In the genomic region with DNA sequence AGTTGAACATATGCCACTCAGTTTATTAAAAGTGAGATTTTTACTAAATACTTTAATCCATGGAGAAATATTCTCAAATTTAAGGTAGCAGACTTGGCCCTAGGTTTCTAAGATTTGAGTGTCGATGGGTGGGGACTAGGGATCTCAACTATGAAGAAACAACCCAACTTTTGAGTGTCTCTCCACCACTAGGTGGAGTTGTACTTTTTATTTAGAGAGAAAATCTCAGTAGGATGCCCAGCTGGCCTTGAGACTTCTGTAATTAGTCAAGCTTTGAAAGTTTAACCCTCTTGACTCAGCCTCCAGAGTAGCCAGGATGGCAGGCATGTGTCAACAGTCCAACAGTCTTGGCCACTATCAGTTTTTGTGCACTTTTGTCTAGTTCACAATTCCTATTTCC, we compare ENCODE assay signal across 26 mouse cellular contexts.
DNase-seq lines count a peak whose midpoint lies in the region; ATAC-seq and TF ChIP-seq lines count a peak whose summit lies in the region.
"Had no signal": no experiment of that assay in that cellular context is flagged by ENCODE, and none has a peak within 500 bp of the region (broad histone marks: within the 10 kb centered on the region; RNA-seq: fewer than 3 reads in every experiment).

No protein-coding gene starts in this region.

- in situ Hi-C loops in CH12.LX (cut with MboI; ENCODE audit: low pct_ligation_motif_present, low pct_unique_long_range_greater_than_20kb, low sequenced_read_pairs) = no loop called here

- H3K4me1 ChIP-seq in CH12.LX (ENCODE audit: control insufficient read depth in 1 of 2, insufficient read depth in 2 of 2) = no peaks in the 10 kb centered on the region
- no peaks in the 10 kb centered on the region for H3K4me1 ChIP-seq in forebrain, embryonic 15.5 days
- H3K4me1 ChIP-seq: forebrain, embryonic 12.5 days; limb, embryonic 12.5 days; liver, embryonic 15.5 days; megakaryocyte, embryonic 14.5 days; midbrain, embryonic 12.5 days; neural tube, embryonic 13.5 days had no signal

- peaks cover 3% of the 10 kb centered on the region for H3K27me3 ChIP-seq in CH12.LX (replicated peaks)
- no peaks in the 10 kb centered on the region for H3K27me3 ChIP-seq in forebrain, embryonic 15.5 days
- H3K27me3 ChIP-seq: forebrain, embryonic 12.5 days; limb, embryonic 12.5 days; liver, embryonic 15.5 days; megakaryocyte, embryonic 14.5 days; midbrain, embryonic 12.5 days; neural tube, embryonic 13.5 days had no signal

- H3K4me2 ChIP-seq in CH12.LX (ENCODE audit: insufficient read depth, low read depth, poor library complexity, severe bottlenecking) = no peak overlapping the region
- H3K4me2 ChIP-seq in forebrain, embryonic 15.5 days (replicated peaks) = no peak overlapping the region
- H3K4me2 ChIP-seq: forebrain, embryonic 12.5 days; limb, embryonic 12.5 days; liver, embryonic 15.5 days; midbrain, embryonic 12.5 days; neural tube, embryonic 13.5 days had no signal

- peak; percentile 3 for DNase-seq in kidney, adult 9 months
- no peak for DNase-seq in kidney, postnatal 4 days
- DNase-seq in CH12.LX (ENCODE audit: extremely low read depth) (peak; percentile 40), ES-CJ7 (ENCODE audit: low read depth, low spot score) (peak; percentile 59), ZHBTc4 (ENCODE audit: low read depth, low spot score) (peak; percentile 43)
- no peak for DNase-seq in lung, postnatal 10 days
- DNase-seq: adrenal gland, postnatal 25 days; cerebellum, adult 11-12 months; cerebellum, adult 9-11 months; gastrocnemius, postnatal 10 days; heart, postnatal 14 days; kidney, adult 18-20 months; kidney, postnatal 36 days; layer of hippocampus, adult 9-11 months; lung, postnatal 4 days; thymus, postnatal 14 days had no signal

- TF ChIP-seq EP300 in CH12.LX (IDR thresholded peaks at IDR 0.05; ENCODE audit: low read length) = no peak

- peak; percentile 42 for TF ChIP-seq RAD21 in CH12.LX (IDR thresholded peaks at IDR 0.05; ENCODE audit: low read depth, low read length)

- no peak overlapping the region for H3K9ac ChIP-seq in CH12.LX (ENCODE audit: insufficient read depth, low read depth)
- H3K9ac ChIP-seq in forebrain, embryonic 15.5 days (replicated peaks) = no peak overlapping the region
- H3K9ac ChIP-seq: forebrain, embryonic 12.5 days; limb, embryonic 12.5 days; liver, embryonic 15.5 days; midbrain, embryonic 12.5 days; neural tube, embryonic 13.5 days had no signal

- no peaks in the 10 kb centered on the region for H3K79me2 ChIP-seq in CH12.LX (replicated peaks; ENCODE audit: control insufficient read depth, extremely low read depth, insufficient read depth, poor library complexity, severe bottlenecking)

- no peaks in the 10 kb centered on the region for H3K9me3 ChIP-seq in CH12.LX (replicated peaks; ENCODE audit: low read length)
- no peaks in the 10 kb centered on the region for H3K9me3 ChIP-seq in forebrain, embryonic 15.5 days
- H3K9me3 ChIP-seq: forebrain, embryonic 12.5 days; limb, embryonic 12.5 days; liver, embryonic 15.5 days; midbrain, embryonic 12.5 days; neural tube, embryonic 13.5 days had no signal

- no peak overlapping the region for H3K4me3 ChIP-seq in CH12.LX (replicated peaks in 1 of 3; ENCODE audit: low read depth in 2 of 3, low read length in 2 of 3, poor library complexity in 1 of 3)
- H3K4me3 ChIP-seq in forebrain, embryonic 15.5 days = no peak overlapping the region
- H3K4me3 ChIP-seq: erythroblast, embryonic 14.5 days; forebrain, embryonic 12.5 days; limb, embryonic 12.5 days; liver, embryonic 15.5 days; megakaryocyte, embryonic 14.5 days; midbrain, embryonic 12.5 days; myocyte; neural tube, embryonic 13.5 days had no signal

- TF ChIP-seq CTCF in CH12.LX (conservative IDR thresholded peaks at IDR 0.05 in 1 of 2, IDR thresholded peaks at IDR 0.05 in 1 of 2; ENCODE audit: low read depth in 2 of 2, low read length in 2 of 2) = peak in 1 of 2 experiments; percentile 58; a peak in 3 of 4 replicates

- no peak for ATAC-seq in forebrain, embryonic 15.5 days (replicated peaks)
- ATAC-seq: hindbrain, embryonic 16.5 days had no signal

- 91% methylated on average over 1 of the region's 1 CpGs for WGBS in forebrain, embryonic 15.5 days

- H3K36me3 ChIP-seq in CH12.LX (replicated peaks in 1 of 2; ENCODE audit: control insufficient read depth in 1 of 2, insufficient read depth in 1 of 2, low read length in 1 of 2) = no peaks in the 10 kb centered on the region
- no peaks in the 10 kb centered on the region for H3K36me3 ChIP-seq in forebrain, embryonic 15.5 days
- H3K36me3 ChIP-seq: forebrain, embryonic 12.5 days; limb, embryonic 12.5 days; liver, embryonic 15.5 days; midbrain, embryonic 12.5 days; neural tube, embryonic 13.5 days had no signal

- no peak overlapping the region for H3K27ac ChIP-seq in CH12.LX (ENCODE audit: insufficient read depth, low read depth)
- H3K27ac ChIP-seq in forebrain, embryonic 15.5 days (replicated peaks) = no peak overlapping the region
- H3K27ac ChIP-seq: forebrain, embryonic 12.5 days; limb, embryonic 12.5 days; liver, embryonic 15.5 days; midbrain, embryonic 12.5 days; neural tube, embryonic 13.5 days had no signal

- dilution Hi-C loops in CH12.LX (cut with MboI; ENCODE audit: extremely low pct_ligation_motif_present, extremely low pct_unique_long_range_greater_than_20kb, low sequenced_read_pairs) = no loop called here

- no peak for TF ChIP-seq POLR2A in CH12.LX (IDR thresholded peaks at IDR 0.05; ENCODE audit: low read depth, low read length)

TF ChIP-seq in CH12.LX, 34 proteins besides CTCF, POLR2A, EP300 and RAD21:
- TF ChIP-seq POLR2AphosphoS2 (IDR thresholded peaks at IDR 0.05; ENCODE audit: low read depth, low read length) (no peak), MYC (IDR thresholded peaks at IDR 0.05; ENCODE audit: low read depth, low read length) (no peak), SMC3 (IDR thresholded peaks at IDR 0.05; ENCODE audit: low read depth, low read length) (peak; percentile 33), JUND (conservative IDR thresholded peaks at IDR 0.05; ENCODE audit: low read depth, low read length) (no peak), USF2 (conservative IDR thresholded peaks at IDR 0.05; ENCODE audit: low read depth, low read length) (no peak), JUN (IDR thresholded peaks at IDR 0.05; ENCODE audit: insufficient read depth, low read depth, low read length) (no peak), MAZ (IDR thresholded peaks at IDR 0.05; ENCODE audit: low read depth, low read length) (no peak), IRF4 (IDR thresholded peaks at IDR 0.05; ENCODE audit: low read depth, low read length) (peak; percentile 10; the same call in 1 of the 2 replicates), GABPA (IDR thresholded peaks at IDR 0.05; ENCODE audit: insufficient replicate concordance, low read depth, low read length) (no peak), E2F4 (IDR thresholded peaks at IDR 0.05; ENCODE audit: insufficient replicate concordance, low read depth, low read length) (no peak)

Comparison
In these comparisons a context has a peak if more than half of its experiments do, and no peak if none do; other contexts are left out.
1. DNase-seq: peak in kidney, adult 9 months (single experiment), CH12.LX (single experiment), ES-CJ7 (single experiment) and ZHBTc4 (single experiment); none in kidney, postnatal 4 days (0 of 2) and lung, postnatal 10 days (single experiment).